Mouse (Mus musculus): ENCODE data around the gene Anapc11. TPM values are rescaled to one million over a fixed set of nuclear protein-coding genes. Genes with fewer than 3 reads are reported as not detected.
A peak's percentile ranks its signal among the peaks of the same experiment; 100 is the strongest.

The Anapc11 gene
- polyA plus RNA-seq, 1 experiment = 137 TPM

DNA sequence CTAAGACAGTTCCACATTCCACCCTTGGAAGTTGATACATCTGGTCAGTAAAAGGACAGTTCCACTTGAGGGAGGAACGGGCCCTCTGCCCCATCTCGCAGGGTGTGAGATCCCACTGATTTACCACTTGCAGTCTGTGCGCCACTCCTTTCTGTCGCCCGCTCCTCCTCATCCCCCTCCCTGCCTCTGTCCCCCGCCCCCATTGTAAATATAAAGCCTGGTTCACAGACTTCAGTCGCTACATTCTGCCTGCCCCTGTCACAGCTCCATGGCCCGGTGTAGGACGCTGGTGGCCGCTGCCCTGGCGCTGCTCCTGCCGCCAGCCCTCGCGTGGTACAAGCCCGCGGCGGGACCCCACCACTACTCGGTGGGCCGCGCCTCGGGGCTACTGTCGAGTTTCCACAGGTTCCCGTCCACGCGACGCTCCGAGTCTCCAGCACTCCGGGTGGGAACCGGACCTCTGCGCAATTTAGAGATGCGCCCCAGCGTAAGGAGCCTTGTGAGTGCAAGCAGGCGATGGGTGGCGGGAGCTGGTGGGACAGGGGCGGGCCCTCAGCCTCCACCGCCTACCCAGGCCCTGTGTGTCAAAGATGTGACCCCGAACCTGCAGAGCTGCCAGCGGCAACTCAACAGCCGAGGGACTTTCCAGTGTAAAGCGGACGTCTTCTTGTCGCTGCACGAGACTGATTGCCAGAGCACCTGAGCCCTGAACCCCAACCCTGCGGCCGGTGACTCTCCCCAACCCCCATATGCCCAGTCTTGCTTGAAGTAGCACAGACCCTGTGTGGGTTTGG lies 10.2 kb downstream of the Anapc11 start, which contains the start of gene Npb:
TSS of gene Npb (plus strand) at position 237 of the 794 bp plus-strand sequence.
- Histone ChIP-seq H3K4me3 (ENCODE audit: insufficient read depth, low read depth, low read length) (no peak within 1 kb of the TSS), H3K27ac (ENCODE audit: insufficient read depth, low read depth, low read length) (peak within 1 kb of the TSS; percentile 61), H3K36me3 (ENCODE audit: control insufficient read depth, insufficient read depth, low read length) (peaks cover 3% of the 10 kb centered on the region; the same call in 1 of the 2 replicates), H3K27me3 (replicated peaks; ENCODE audit: control insufficient read depth, insufficient read depth, low read length) (no peaks in the 10 kb centered on the region), H3K4me1 (ENCODE audit: control insufficient read depth, insufficient read depth, low read length) (peaks cover 5% of the 10 kb centered on the region; the same call in 1 of the 2 replicates)
- DNase-seq = no peak
- TF ChIP-seq CTCF (conservative IDR thresholded peaks at IDR 0.05; ENCODE audit: insufficient read depth, insufficient read length, low read depth, low read length) = no peak
- no peak for TF ChIP-seq POLR2A (IDR thresholded peaks at IDR 0.05; ENCODE audit: low read depth, low read length)
- WGBS = 19% methylated on average over 45 of the region's 45 CpGs

- H3K27ac ChIP-seq (ENCODE audit: insufficient read depth, low read depth, low read length) = peak overlapping the region; percentile 61
- H3K27me3 ChIP-seq (replicated peaks; ENCODE audit: control insufficient read depth, insufficient read depth, low read length) = no peaks in the 10 kb centered on the region
- WGBS = 40% methylated on average over 8 of the region's 8 CpGs
- peak; percentile 73 for DNase-seq
- TF ChIP-seq CTCF (conservative IDR thresholded peaks at IDR 0.05; ENCODE audit: insufficient read depth, insufficient read length, low read depth, low read length) = peak; percentile 3; the same call in 1 of the 2 replicates
- TF ChIP-seq POLR2A (IDR thresholded peaks at IDR 0.05; ENCODE audit: low read depth, low read length) = no peak
- H3K36me3 ChIP-seq (ENCODE audit: control insufficient read depth, insufficient read depth, low read length) = peaks cover 3% of the 10 kb centered on the region; the same call in 1 of the 2 replicates
- no peak overlapping the region for H3K4me3 ChIP-seq (ENCODE audit: insufficient read depth, low read depth, low read length)
- peaks cover 5% of the 10 kb centered on the region; the same call in 1 of the 2 replicates for H3K4me1 ChIP-seq (ENCODE audit: control insufficient read depth, insufficient read depth, low read length)
These were observed 11.0 kb downstream of the Anapc11 start for GRCm38 (mm10) chr11:120609250-120609649.

- peaks cover 3% of the 10 kb centered on the region; the same call in 1 of the 2 replicates for H3K36me3 ChIP-seq (ENCODE audit: control insufficient read depth, insufficient read depth, low read length)
These were observed 12.3 kb downstream of the Anapc11 start for GRCm38 (mm10) chr11:120610477-120611046.

DNA sequence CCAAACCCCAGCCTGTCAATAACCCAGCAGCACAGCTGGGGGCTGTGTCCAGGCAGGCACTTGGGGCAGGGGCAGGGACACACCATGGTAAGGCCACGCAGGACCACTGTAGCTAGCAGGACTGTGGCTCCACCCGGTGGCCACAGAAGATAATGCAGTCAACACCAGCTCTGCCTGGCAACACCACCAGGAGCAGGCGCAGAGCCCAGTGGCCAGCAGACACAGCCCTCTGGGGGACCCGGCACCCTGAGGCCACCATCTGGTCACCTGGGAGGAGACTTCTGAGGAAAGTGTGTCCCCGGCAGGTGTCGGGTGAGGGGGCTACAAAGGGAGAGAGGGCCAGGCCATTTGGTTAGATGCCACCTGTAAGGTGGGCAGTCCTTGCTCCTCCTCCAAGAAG lies 14.5 kb downstream of the Anapc11 start:
- Histone ChIP-seq H3K4me3 (ENCODE audit: insufficient read depth, low read depth, low read length) (no peak overlapping the region), H3K27ac (ENCODE audit: insufficient read depth, low read depth, low read length) (no peak overlapping the region), H3K4me1 (ENCODE audit: control insufficient read depth, insufficient read depth, low read length) (peaks cover 15% of the 10 kb centered on the region), H3K27me3 (replicated peaks; ENCODE audit: control insufficient read depth, insufficient read depth, low read length) (no peaks in the 10 kb centered on the region), H3K36me3 (ENCODE audit: control insufficient read depth, insufficient read depth, low read length) (peaks cover 3% of the 10 kb centered on the region; the same call in 1 of the 2 replicates)
- WGBS = 26% methylated on average over 6 of the region's 6 CpGs
- DNase-seq = peak; percentile 79
- TF ChIP-seq CTCF (conservative IDR thresholded peaks at IDR 0.05; ENCODE audit: insufficient read depth, insufficient read length, low read depth, low read length) = peak; percentile 84
- TF ChIP-seq POLR2A (IDR thresholded peaks at IDR 0.05; ENCODE audit: low read depth, low read length) = no peak

More at GRCm38 (mm10) chr11:120610477-120611046, 12.3 kb downstream of the Anapc11 start:
- Histone ChIP-seq H3K4me3 (ENCODE audit: insufficient read depth, low read depth, low read length) (no peak overlapping the region), H3K4me1 (ENCODE audit: control insufficient read depth, insufficient read depth, low read length) (peaks cover 5% of the 10 kb centered on the region), H3K27me3 (replicated peaks; ENCODE audit: control insufficient read depth, insufficient read depth, low read length) (no peaks in the 10 kb centered on the region), H3K27ac (ENCODE audit: insufficient read depth, low read depth, low read length) (no peak overlapping the region)
- DNase-seq = no peak
- 80% methylated on average over 9 of the region's 9 CpGs for WGBS
- no peak for TF ChIP-seq POLR2A (IDR thresholded peaks at IDR 0.05; ENCODE audit: low read depth, low read length)
- TF ChIP-seq CTCF (conservative IDR thresholded peaks at IDR 0.05; ENCODE audit: insufficient read depth, insufficient read length, low read depth, low read length) = no peak

DNA sequence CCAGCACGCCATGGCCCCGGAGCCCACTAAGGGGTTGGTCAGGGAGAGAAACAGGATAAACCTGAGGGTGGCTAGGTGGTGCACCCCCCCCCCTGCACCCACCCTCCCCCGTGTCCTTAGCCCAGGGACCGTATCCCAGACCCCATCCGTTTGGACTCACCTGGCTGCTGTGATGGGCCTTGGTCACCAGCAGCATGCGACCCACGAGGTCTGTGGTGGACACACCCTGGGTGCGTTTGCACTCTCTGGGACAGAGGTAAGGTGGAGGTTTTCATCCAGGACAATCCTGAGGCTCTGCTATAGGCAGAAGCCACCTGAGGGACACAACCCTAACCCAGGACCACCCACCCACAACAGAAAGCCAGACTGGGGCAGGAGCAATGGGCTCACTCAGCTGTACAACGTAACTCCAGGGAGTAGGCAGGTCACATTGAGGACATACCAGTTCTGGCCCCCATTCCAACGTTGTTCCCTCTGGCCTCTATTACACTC lies 15.3 kb downstream of the Anapc11 start:
- no peak overlapping the region for H3K27ac ChIP-seq (ENCODE audit: insufficient read depth, low read depth, low read length)

GRCm38 (mm10) chr11:120613976-120614375 lies 15.8 kb downstream of the Anapc11 start:
- Histone ChIP-seq H3K4me1 (ENCODE audit: control insufficient read depth, insufficient read depth, low read length) (peaks cover 15% of the 10 kb centered on the region), H3K27ac (ENCODE audit: insufficient read depth, low read depth, low read length) (no peak overlapping the region), H3K4me3 (ENCODE audit: insufficient read depth, low read depth, low read length) (no peak overlapping the region), H3K36me3 (ENCODE audit: control insufficient read depth, insufficient read depth, low read length) (peaks cover 6% of the 10 kb centered on the region; the same call in 1 of the 2 replicates), H3K27me3 (replicated peaks; ENCODE audit: control insufficient read depth, insufficient read depth, low read length) (no peaks in the 10 kb centered on the region)
- no peak for DNase-seq
- TF ChIP-seq CTCF (conservative IDR thresholded peaks at IDR 0.05; ENCODE audit: insufficient read depth, insufficient read length, low read depth, low read length) = no peak
- TF ChIP-seq POLR2A (IDR thresholded peaks at IDR 0.05; ENCODE audit: low read depth, low read length) = no peak
- WGBS = 81% methylated on average over 8 of the region's 8 CpGs

More for the DNA sequence above, 15.3 kb downstream of the Anapc11 start:
- peaks cover 19% of the 10 kb centered on the region for H3K4me1 ChIP-seq (ENCODE audit: control insufficient read depth, insufficient read depth, low read length)
- H3K4me3 ChIP-seq (ENCODE audit: insufficient read depth, low read depth, low read length) = no peak overlapping the region
- no peaks in the 10 kb centered on the region for H3K27me3 ChIP-seq (replicated peaks; ENCODE audit: control insufficient read depth, insufficient read depth, low read length)
- no peak for TF ChIP-seq POLR2A (IDR thresholded peaks at IDR 0.05; ENCODE audit: low read depth, low read length)
- TF ChIP-seq CTCF (conservative IDR thresholded peaks at IDR 0.05; ENCODE audit: insufficient read depth, insufficient read length, low read depth, low read length) = no peak
- WGBS = 80% methylated on average over 10 of the region's 10 CpGs
- H3K36me3 ChIP-seq (ENCODE audit: control insufficient read depth, insufficient read depth, low read length) = peaks cover 5% of the 10 kb centered on the region; the same call in 1 of the 2 replicates
- DNase-seq = no peak
